Mouse (Mus musculus) left cerebral cortex, postnatal 25 days (tissue): Measurements from ENCODE around the gene Arhgef3. TPM values are rescaled to one million over a fixed set of nuclear protein-coding genes. Genes with fewer than 3 reads are reported as not detected.
A peak's percentile ranks its signal among the peaks of the same experiment; 100 is the strongest.
"Not testable (repeated sequence)": the region's sequence is repeated elsewhere in the genome, so short reads cannot be mapped to it uniquely, and the experiment has no call there.

ENCODE experiments used
- DNase-seq, 2 experiments: peaks; one replicate each; pipeline ENCODE4 v3.0.0; 2022; ENCODE audit warnings: low spot score in 2 of 2, mixed read lengths in 1 of 2
- intact Hi-C: fragments of 180-260 bp; cut with DNase I; formaldehyde crosslinking; loops from one replicate; pipeline ENCODE4 v1.15.1; 2025
- total RNA-seq, 2 experiments: library from RNA; stranded (reverse); gene quantifications; 2 replicates each; pipeline ENCODE4 v1.2.3; 2021

Gene Arhgef3
- total RNA-seq, 2 experiments from 2014 or later, result 61.9 to 62.2 TPM

GRCm38 (mm10) chr14:27182646-27183438 lies 68.1 kb downstream of the Arhgef3 start:
- intact Hi-C loops, result loop anchor here (1.0 to 2.0 kb wide), 2 partner anchors 74 to 152 kb away; no protein-coding TSS in a partner anchor
- DNase-seq, result no peak

DNA sequence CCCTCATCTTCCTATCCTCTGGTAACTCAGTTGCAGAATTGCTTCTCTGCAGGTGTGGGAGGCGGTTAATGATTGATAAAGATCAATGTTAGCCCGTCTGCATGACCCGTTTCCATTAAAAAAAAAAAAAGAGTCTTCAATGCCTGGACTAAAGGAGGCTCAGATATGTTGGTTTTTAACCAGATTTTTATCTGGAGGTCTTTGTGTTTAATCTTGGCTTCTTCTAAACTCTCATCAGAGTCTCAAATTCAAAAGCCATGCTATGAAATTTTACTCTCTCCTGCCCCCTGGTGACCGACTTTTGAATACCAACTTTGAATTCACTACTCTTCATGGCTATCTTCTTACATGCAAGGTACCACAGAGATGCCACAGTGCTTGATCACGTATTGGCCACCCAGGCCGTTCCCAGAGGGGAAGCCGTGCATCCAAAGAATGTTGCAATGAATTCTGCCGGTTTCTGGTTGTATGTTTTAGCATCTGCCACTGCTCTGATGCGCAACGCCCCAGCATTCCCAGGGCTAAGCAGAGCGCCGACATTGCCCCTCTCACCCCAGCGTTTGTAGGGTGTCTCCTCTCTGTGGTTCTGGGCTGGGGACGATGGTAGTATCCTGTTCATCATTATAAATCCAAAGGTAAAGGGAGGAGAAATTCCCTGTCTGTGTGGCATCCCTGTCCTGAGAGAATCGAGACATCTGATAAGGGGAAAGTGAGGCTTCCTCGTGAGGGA lies 69.0 kb downstream of the Arhgef3 start:
- intact Hi-C loops, result loop anchor here (1.0 to 2.0 kb wide), 2 partner anchors 74 to 153 kb away; no protein-coding TSS in a partner anchor
- DNase-seq, result peak; percentile 72 to 85

- intact Hi-C loops, result loop anchor here (2.0 kb wide), 1 partner anchor 151 kb away; no protein-coding TSS in a partner anchor
- no peak for DNase-seq
Observed at GRCm38 (mm10) chr14:27185902-27186301, 71.2 kb downstream of the Arhgef3 start.

GRCm38 (mm10) chr14:27186596-27186995 lies 71.9 kb downstream of the Arhgef3 start:
- intact Hi-C loops, result loop anchor here (2.0 kb wide), 1 partner anchor 150 kb away; no protein-coding TSS in a partner anchor
- no peak for DNase-seq

- DNase-seq, result peak; percentile 81 to 89
- intact Hi-C loops, result loop anchor here (1.0 to 2.0 kb wide), 2 partner anchors 150 to 227 kb away; no protein-coding TSS in a partner anchor
Observed at GRCm38 (mm10) chr14:27187025-27187424, 72.3 kb downstream of the Arhgef3 start.

GRCm38 (mm10) chr14:27187885-27188284 lies 73.2 kb downstream of the Arhgef3 start:
- no peak for DNase-seq
- intact Hi-C loops, result loop anchor here (1.0 to 2.0 kb wide), 2 partner anchors 149 to 226 kb away; no protein-coding TSS in a partner anchor

DNA sequence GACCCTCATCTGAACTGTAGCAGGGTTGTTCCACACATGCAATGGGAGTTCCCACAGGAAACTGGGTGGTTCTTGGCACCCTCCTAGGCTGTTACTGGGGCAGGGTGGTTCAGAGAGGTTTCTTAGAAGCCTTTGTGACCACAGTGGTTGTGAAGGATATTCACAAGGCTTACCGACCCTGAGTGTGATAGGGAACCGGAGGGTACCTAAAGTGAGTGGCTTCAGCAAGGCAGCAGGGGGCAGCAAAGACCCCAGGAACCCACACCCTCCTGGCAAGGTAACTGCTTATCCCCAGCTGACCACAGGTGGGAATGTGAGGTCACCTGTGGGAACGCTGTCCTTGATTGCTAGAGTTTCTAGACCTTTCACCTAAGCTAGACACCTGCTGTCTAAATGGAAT lies 77.8 kb downstream of the Arhgef3 start:
- intact Hi-C loops, result no loop called here
- DNase-seq, result peak in 1 of 2 experiments; percentile 21

DNA sequence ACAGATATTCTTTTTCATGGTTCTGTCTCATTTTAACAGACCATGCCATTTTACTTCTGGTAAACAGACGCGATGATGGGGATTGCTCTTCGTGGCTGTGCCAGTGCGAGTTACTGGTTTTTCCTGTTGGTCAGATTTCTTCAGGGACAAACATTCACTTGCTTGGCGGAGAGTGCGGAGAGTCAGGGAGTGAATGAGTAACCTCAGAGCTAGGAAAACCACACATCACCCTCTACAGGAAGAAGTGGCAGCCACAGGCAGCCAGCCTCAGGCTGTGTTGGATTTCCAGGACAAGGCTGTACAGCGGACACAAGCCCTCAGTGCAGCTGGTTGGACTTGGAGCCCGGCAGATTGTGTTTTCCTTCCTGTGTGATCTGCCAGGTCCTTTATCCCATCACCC lies 82.3 kb downstream of the Arhgef3 start:
- DNase-seq, result no peak
- intact Hi-C loops, result no loop called here

DNA sequence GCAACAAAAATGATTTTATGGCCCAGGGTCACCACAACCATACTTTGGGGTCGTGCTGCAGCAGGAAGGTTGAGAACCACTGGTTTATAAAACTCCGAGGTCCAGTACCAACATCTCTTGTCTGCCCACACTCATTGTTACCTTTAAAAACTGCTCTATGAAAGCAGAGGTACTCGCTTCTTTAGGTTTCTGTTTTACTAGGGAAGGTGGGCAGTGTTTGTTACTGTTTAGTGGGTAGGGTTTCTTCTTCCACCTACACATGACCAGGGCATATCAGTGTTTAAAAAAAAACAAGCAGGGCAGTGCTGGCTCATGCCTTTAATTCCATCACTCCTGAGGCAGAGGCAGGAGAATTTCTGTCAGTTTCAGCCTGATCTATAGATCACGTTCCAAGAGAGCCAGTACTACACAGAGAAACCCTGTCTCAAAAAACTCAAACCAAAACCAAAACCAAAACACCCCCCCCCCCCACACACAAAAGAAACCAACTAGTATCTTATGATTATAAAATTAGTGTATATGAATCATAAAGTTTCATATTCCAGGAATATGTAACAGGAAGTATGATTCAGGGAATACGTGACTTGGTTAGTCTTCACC lies 83.9 kb downstream of the Arhgef3 start:
- intact Hi-C loops, result loop anchor here (2.0 kb wide), 1 partner anchor 70 kb away; no protein-coding TSS in a partner anchor
- no peak for DNase-seq

DNA sequence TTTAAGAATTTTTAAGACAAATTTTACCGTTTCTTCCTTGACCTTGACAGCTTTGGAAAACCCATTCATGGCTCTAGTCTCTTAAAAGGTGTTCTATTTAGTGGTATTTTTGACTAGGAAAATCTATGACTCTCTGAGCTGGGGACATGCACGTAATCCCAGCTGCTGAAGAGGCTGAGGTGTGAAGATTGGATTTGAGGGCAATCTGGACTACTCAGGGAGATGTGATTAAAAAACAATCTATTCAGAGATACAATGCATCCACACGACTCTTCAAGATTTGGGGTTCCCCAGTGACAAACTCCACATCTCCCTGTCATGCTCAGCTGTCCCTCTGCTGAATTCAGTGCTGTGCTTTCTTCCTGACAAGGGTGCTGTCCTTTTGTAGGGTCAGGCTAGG lies 84.4 kb downstream of the Arhgef3 start:
- peak in 1 of 2 experiments; percentile 62 for DNase-seq
- intact Hi-C loops, result loop anchor here (2.0 kb wide), 1 partner anchor 70 kb away; no protein-coding TSS in a partner anchor

- intact Hi-C loops, result loop anchor here (2.0 kb wide), 1 partner anchor 69 kb away; no protein-coding TSS in a partner anchor
Observed at GRCm38 (mm10) chr14:27199870-27200269, 85.2 kb downstream of the Arhgef3 start.

DNA sequence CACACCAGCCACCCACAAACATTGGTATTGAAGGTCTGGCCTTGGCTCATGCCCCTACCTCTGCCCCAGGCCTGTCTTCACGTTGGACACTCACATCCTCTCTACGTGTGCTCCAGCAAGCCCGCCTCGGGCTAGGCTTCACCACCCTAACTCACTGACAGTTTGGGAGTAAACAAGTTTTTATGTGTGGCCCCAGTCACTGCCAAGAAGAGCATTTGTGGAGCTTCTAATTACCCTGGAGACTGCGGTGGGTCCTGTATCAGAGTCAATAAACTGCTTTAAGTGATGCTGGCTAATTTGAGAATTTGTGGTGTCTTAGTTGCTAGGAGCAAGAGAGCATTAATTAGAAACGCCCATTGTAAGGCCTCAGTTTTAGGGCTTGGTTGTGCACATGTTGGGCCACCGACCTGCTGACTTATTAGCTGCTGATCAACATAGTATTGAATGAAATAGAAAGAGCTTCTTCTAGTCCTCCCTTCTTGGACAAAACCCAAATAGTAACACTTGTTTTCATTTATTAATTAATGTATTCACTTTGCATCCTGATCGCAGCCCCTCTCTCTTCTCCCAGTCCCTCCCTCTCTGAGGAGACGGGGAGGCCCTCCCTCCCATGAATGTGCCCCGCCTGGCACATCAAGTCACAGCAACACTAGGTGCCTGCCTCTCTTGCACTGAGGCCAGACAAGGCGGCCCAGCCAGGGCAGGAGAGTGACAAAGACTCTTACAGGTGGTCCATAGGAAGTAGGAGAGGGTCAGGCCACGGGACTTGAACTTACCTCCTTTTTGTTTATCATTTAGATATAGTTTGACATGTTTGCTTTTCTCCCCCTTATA lies 86.3 kb downstream of the Arhgef3 start:
- intact Hi-C loops, result no loop called here
- no peak for DNase-seq

More at GRCm38 (mm10) chr14:27199870-27200269, 85.2 kb downstream of the Arhgef3 start:
- no peak for DNase-seq

DNA sequence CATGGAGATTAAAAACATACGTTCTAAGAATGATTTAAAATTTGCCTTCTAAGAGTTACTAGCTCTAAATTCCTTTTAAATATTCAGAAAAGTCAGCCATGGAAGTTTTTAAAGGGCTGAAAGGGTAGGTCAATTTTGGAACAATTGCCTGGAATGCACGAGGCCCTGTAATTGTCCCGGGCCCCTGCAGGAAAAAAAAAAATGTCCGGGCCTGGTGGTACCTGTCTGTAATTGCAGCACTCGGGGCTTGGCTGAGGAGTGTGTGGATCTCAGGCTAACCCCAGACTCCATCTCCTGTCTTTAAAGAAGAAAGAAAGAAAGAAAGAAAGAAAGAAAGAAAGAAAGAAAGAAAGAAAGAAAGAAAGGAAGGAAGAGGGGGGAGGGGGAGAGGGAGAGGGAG lies 87.1 kb downstream of the Arhgef3 start:
- no peak for DNase-seq
- intact Hi-C loops, result no loop called here

- intact Hi-C loops, result no loop called here
- DNase-seq, result no peak
Observed at GRCm38 (mm10) chr14:27204704-27205103, 90.0 kb downstream of the Arhgef3 start.

DNA sequence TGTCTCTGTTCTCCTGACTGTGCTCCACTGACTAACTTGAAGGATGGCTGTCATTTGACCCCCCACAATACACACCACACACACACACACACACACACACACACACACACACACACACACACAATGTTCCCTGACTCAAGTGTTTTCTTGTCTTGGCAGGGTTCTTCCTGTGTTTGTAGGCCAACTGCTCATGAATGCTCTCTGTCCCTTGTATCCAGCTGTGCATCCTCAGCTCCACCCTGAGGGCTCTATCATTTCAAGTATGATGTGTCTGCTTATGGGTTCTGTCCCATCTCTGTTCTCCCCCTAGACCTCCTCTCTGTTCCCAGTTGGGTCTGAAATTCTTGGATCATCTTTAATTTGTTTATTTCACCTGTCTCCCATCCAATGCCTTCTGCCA lies 91.7 kb downstream of the Arhgef3 start:
- intact Hi-C loops, result no loop called here
- no peak for DNase-seq

DNA sequence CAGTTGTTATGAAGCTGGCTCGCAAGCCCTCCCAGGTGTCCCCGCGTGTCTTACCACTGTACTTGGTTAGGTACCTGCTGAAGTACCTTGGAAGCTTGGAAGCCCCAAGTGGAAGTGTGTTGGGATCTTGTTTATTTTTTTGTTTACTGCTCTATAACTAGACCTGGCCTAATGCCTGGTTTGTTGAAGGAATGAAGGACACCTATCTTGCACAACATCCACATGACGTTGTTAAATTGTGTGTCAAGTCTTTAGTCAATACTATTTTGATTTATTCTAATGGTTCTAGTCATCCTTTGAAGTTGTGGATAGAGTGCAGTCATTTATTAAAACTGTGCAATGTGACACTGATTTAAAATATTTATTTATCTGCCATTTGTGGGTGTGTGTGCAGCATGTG lies 94.8 kb downstream of the Arhgef3 start:
- intact Hi-C loops, result no loop called here
- DNase-seq, result no peak

DNA sequence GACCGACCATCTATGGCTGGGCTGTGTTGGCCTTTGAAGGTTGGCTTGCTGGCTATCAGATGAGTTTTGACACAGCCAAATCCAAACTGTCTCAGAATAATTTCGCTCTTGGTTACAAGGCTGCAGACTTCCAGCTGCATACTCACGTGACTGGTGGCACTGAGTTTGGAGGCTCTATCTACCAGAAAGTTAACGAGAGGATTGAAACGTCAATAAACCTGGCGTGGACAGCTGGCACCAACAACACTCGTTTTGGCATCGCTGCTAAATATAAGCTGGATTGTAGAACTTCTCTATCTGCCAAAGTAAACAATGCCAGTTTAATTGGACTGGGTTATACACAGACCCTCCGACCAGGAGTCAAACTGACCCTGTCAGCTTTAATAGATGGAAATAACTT lies 96.1 kb downstream of the Arhgef3 start:
- intact Hi-C loops, DNase-seq: not testable (repeated sequence)

- DNase-seq, result no peak
- intact Hi-C loops, result no loop called here
Observed at GRCm38 (mm10) chr14:27211743-27212445, 97.2 kb downstream of the Arhgef3 start.
